Mouse (Mus musculus): ENCODE measurements around the gene Cab39. TPM values are rescaled to one million over a fixed set of nuclear protein-coding genes. Genes with fewer than 3 reads are reported as not detected.

The Cab39 gene
- polyA plus RNA-seq, 1 experiment from 2014 or later, result 94.5 TPM

GRCm38 (mm10) chr1:85776154-85776553 lies 17.1 kb upstream of the Cab39 start:
- Histone ChIP-seq H3K4me3 (replicated peaks; ENCODE audit: low read depth, low read length) (no peak overlapping the region), H3K36me3 (ENCODE audit: control insufficient read depth, insufficient read depth, low read length) (no peaks in the 10 kb centered on the region), H3K4me2 (ENCODE audit: low read length) (no peak overlapping the region), H3K9ac (replicated peaks; ENCODE audit: low read length) (no peak overlapping the region), H3K9me3 (ENCODE audit: control insufficient read depth, low read length) (no peaks in the 10 kb centered on the region), H3K27me3 (ENCODE audit: control insufficient read depth, insufficient read depth, low read length) (no peaks in the 10 kb centered on the region), H3K27ac (replicated peaks; ENCODE audit: low read depth, low read length) (no peak overlapping the region), H3K4me1 (ENCODE audit: control insufficient read depth, insufficient read depth, low read length) (no peaks in the 10 kb centered on the region)
- WGBS, result 62% methylated on average over 10 of the region's 10 CpGs
- no peak for DNase-seq
- no peak for ATAC-seq (ENCODE audit: low FRiP score, low TSS enrichment)

DNA sequence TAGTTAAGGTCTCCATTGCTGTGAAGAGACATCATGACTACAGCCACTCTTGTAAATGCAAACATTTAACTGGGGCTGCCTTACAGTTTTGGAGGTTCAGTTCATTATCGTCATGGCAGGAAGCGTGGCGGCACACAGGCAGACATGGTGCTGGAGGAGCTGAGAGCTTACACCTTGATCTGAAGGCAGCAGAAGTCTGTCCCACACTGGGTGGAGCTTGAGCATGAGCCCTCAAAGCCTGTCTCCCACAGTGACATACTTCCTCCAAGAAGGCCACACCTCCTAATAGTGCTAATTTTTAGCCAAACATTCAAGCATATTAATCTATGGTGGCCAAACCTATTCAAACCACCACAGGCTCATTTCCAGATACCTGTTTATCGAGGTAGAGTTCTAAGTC lies 14.8 kb upstream of the Cab39 start, which contains the start of gene A630001G21Rik:
Gene A630001G21Rik (minus strand): TSS at position 208 of the 400 bp plus-strand sequence.
- Histone ChIP-seq H3K9ac (replicated peaks; ENCODE audit: low read length) (no peak within 1 kb of the TSS), H3K9me3 (ENCODE audit: control insufficient read depth, low read length) (no peaks in the 10 kb centered on the region), H3K27ac (replicated peaks; ENCODE audit: low read depth, low read length) (no peak within 1 kb of the TSS), H3K4me3 (replicated peaks; ENCODE audit: low read depth, low read length) (no peak within 1 kb of the TSS), H3K4me1 (ENCODE audit: control insufficient read depth, insufficient read depth, low read length) (no peaks in the 10 kb centered on the region), H3K4me2 (ENCODE audit: low read length) (no peak within 1 kb of the TSS), H3K27me3 (ENCODE audit: control insufficient read depth, insufficient read depth, low read length) (no peaks in the 10 kb centered on the region), H3K36me3 (ENCODE audit: control insufficient read depth, insufficient read depth, low read length) (no peaks in the 10 kb centered on the region)
- WGBS, result 90% methylated on average over 4 of the region's 4 CpGs
- DNase-seq, result no peak
- ATAC-seq (ENCODE audit: low FRiP score, low TSS enrichment), result no peak

DNA sequence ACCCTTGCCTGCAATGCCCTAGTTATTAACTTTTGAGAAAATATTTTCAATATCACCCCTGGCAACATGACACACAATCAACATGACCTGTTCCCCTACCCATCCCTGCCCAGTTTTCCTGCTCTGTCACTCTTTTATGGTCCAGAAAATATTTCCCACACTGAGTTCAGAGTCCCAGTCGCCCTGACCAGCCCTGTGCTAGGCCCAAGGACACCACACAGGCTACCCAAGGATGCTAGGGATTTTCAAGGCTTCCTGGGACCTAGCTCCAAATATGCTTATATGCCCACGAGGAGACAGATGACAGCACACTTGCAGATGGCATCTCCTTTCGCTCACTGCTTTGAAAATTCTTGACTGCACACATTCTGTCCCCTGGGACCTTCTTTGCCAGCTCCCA lies 14.2 kb upstream of the Cab39 start:
- ATAC-seq (ENCODE audit: low FRiP score, low TSS enrichment) (no peak), DNase-seq (no peak)
- no peak overlapping the region for H3K27ac ChIP-seq (replicated peaks; ENCODE audit: low read depth, low read length)
- no peak overlapping the region for H3K4me2 ChIP-seq (ENCODE audit: low read length)
- no peaks in the 10 kb centered on the region for H3K9me3 ChIP-seq (ENCODE audit: control insufficient read depth, low read length)
- H3K4me3 ChIP-seq (replicated peaks; ENCODE audit: low read depth, low read length), result no peak overlapping the region
- no peaks in the 10 kb centered on the region for H3K36me3 ChIP-seq (ENCODE audit: control insufficient read depth, insufficient read depth, low read length)
- no peaks in the 10 kb centered on the region for H3K4me1 ChIP-seq (ENCODE audit: control insufficient read depth, insufficient read depth, low read length)
- H3K9ac ChIP-seq (replicated peaks; ENCODE audit: low read length), result no peak overlapping the region
- no peaks in the 10 kb centered on the region for H3K27me3 ChIP-seq (ENCODE audit: control insufficient read depth, insufficient read depth, low read length)
- WGBS, result 72% methylated on average over 3 of the region's 3 CpGs

GRCm38 (mm10) chr1:85779428-85780180 lies 13.6 kb upstream of the Cab39 start:
- Histone ChIP-seq H3K4me2 (ENCODE audit: low read length) (no peak overlapping the region), H3K36me3 (ENCODE audit: control insufficient read depth, insufficient read depth, low read length) (no peaks in the 10 kb centered on the region), H3K4me1 (ENCODE audit: control insufficient read depth, insufficient read depth, low read length) (no peaks in the 10 kb centered on the region), H3K9me3 (ENCODE audit: control insufficient read depth, low read length) (no peaks in the 10 kb centered on the region), H3K27me3 (ENCODE audit: control insufficient read depth, insufficient read depth, low read length) (no peaks in the 10 kb centered on the region), H3K9ac (replicated peaks; ENCODE audit: low read length) (no peak overlapping the region), H3K4me3 (replicated peaks; ENCODE audit: low read depth, low read length) (no peak overlapping the region), H3K27ac (replicated peaks; ENCODE audit: low read depth, low read length) (no peak overlapping the region)
- DNase-seq, result no peak
- ATAC-seq (ENCODE audit: low FRiP score, low TSS enrichment), result no peak
- 86% methylated on average over 4 of the region's 4 CpGs for WGBS

DNA sequence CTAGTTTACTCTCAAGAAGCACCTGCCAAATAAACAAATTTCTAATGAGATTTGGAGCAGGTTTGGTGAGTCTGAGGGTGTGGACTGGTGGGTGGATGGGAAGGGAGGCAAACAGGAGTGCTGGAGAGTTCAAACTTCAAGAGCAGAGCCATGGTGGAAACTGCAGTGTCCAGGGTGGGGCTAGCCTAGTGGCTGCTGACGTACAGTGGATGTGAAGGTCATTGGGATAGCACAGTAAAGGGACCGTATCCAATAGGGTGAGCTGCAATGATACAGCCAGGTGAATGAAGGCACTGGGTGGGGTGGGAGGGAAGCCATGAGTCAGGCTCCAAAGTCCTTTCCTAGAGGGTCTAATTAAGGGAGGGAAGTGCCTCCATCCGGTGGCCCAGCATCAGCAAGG lies 2.7 kb upstream of the Cab39 start:
- Histone ChIP-seq H3K9ac (replicated peaks; ENCODE audit: low read length) (no peak overlapping the region), H3K4me3 (replicated peaks; ENCODE audit: low read depth, low read length) (no peak overlapping the region), H3K27me3 (ENCODE audit: control insufficient read depth, insufficient read depth, low read length) (no peaks in the 10 kb centered on the region), H3K27ac (replicated peaks; ENCODE audit: low read depth, low read length) (no peak overlapping the region), H3K36me3 (ENCODE audit: control insufficient read depth, insufficient read depth, low read length) (no peaks in the 10 kb centered on the region), H3K4me2 (ENCODE audit: low read length) (no peak overlapping the region), H3K4me1 (ENCODE audit: control insufficient read depth, insufficient read depth, low read length) (peaks cover 8% of the 10 kb centered on the region; the same call in 1 of the 2 replicates), H3K9me3 (ENCODE audit: control insufficient read depth, low read length) (no peaks in the 10 kb centered on the region)
- 88% methylated on average over 3 of the region's 3 CpGs for WGBS
- DNase-seq, result no peak
- no peak for ATAC-seq (ENCODE audit: low FRiP score, low TSS enrichment)

- H3K4me1 ChIP-seq (ENCODE audit: control insufficient read depth, insufficient read depth, low read length), result peaks cover 13% of the 10 kb centered on the region; the same call in 1 of the 2 replicates
- ATAC-seq (ENCODE audit: low FRiP score, low TSS enrichment) (no peak), DNase-seq (no peak)
- no peak overlapping the region for H3K27ac ChIP-seq (replicated peaks; ENCODE audit: low read depth, low read length)
- no peaks in the 10 kb centered on the region for H3K9me3 ChIP-seq (ENCODE audit: control insufficient read depth, low read length)
- H3K36me3 ChIP-seq (ENCODE audit: control insufficient read depth, insufficient read depth, low read length), result 0 out of 2 replicates have a peak, but pooled peaks cover 2% of the 10 kb centered on the region
- no peak overlapping the region for H3K4me3 ChIP-seq (replicated peaks; ENCODE audit: low read depth, low read length)
- no peak overlapping the region for H3K4me2 ChIP-seq (ENCODE audit: low read length)
- H3K9ac ChIP-seq (replicated peaks; ENCODE audit: low read length), result no peak overlapping the region
- H3K27me3 ChIP-seq (ENCODE audit: control insufficient read depth, insufficient read depth, low read length), result no peaks in the 10 kb centered on the region
- 85% methylated on average over 3 of the region's 3 CpGs for WGBS
Observed at GRCm38 (mm10) chr1:85791476-85791875, 1.8 kb upstream of the Cab39 start.

GRCm38 (mm10) chr1:85794106-85794771 lies 998 bp downstream of the Cab39 start:
- Histone ChIP-seq H3K9me3 (ENCODE audit: control insufficient read depth, low read length) (no peaks in the 10 kb centered on the region), H3K36me3 (ENCODE audit: control insufficient read depth, insufficient read depth, low read length) (0 out of 2 replicates have a peak, but pooled peaks cover 2% of the 10 kb centered on the region), H3K4me2 (ENCODE audit: low read length) (peak overlapping the region; percentile 82), H3K4me1 (ENCODE audit: control insufficient read depth, insufficient read depth, low read length) (peaks cover 13% of the 10 kb centered on the region; the same call in 1 of the 2 replicates), H3K27ac (replicated peaks; ENCODE audit: low read depth, low read length) (peak overlapping the region; percentile 96), H3K9ac (replicated peaks; ENCODE audit: low read length) (peak overlapping the region; percentile 97), H3K4me3 (replicated peaks; ENCODE audit: low read depth, low read length) (peak overlapping the region; percentile 95), H3K27me3 (ENCODE audit: control insufficient read depth, insufficient read depth, low read length) (no peaks in the 10 kb centered on the region)
- under 1% methylated on average over 38 of the region's 38 CpGs for WGBS
- DNase-seq (peak; percentile 67), ATAC-seq (ENCODE audit: low FRiP score, low TSS enrichment) (peak; percentile 28)

DNA sequence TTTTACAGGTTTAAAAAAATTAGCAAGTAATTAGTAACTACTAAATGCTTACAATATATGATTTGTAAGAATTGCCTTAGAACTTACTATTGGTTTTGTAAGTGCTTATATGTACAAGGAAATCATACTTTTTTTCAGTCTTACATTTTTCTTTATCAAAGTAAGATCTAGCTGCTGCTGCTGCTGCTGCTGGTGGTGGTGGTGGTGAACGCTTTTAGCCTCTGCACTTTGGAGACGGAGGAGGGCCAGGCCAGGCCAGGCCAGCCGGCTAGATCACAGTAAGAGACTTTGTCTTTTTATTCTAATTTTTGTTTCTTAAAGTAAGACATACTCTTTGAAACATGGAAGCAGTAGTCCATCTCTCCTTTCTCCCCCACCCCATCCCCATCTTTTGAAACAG lies 2.0 kb downstream of the Cab39 start:
- Histone ChIP-seq H3K9me3 (ENCODE audit: control insufficient read depth, low read length) (no peaks in the 10 kb centered on the region), H3K4me2 (ENCODE audit: low read length) (peak overlapping the region; percentile 42; the same call in 1 of the 2 replicates), H3K27me3 (ENCODE audit: control insufficient read depth, insufficient read depth, low read length) (no peaks in the 10 kb centered on the region), H3K36me3 (ENCODE audit: control insufficient read depth, insufficient read depth, low read length) (0 out of 2 replicates have a peak, but pooled peaks cover 2% of the 10 kb centered on the region), H3K4me3 (replicated peaks; ENCODE audit: low read depth, low read length) (no peak overlapping the region), H3K27ac (replicated peaks; ENCODE audit: low read depth, low read length) (no peak overlapping the region), H3K9ac (replicated peaks; ENCODE audit: low read length) (no peak overlapping the region), H3K4me1 (ENCODE audit: control insufficient read depth, insufficient read depth, low read length) (peaks cover 13% of the 10 kb centered on the region; the same call in 1 of the 2 replicates)
- WGBS, result 61% methylated on average over 3 of the region's 3 CpGs
- ATAC-seq (ENCODE audit: low FRiP score, low TSS enrichment), result no peak
- no peak for DNase-seq

All from midbrain, embryonic 14.5 days (tissue).